Mouse (Mus musculus) midbrain, embryonic 13.5 days (tissue): Measurements from ENCODE around the gene Gp2. TPM values are rescaled to one million over a fixed set of nuclear protein-coding genes. Genes with fewer than 3 reads are reported as not detected.

Source experiments
- ATAC-seq: fragments of 200-750 bp; cut with Nextera tagmentation; 2 replicates; pipeline ENCODE4 v1.8.0; 2017; ENCODE audit warnings: mild to moderate bottlenecking, moderate TSS enrichment, moderate library complexity
- H3K27ac ChIP-seq: fragments of 300-500 bp; sonication (generic); 2 replicates; pipeline ENCODE4 v1.5.1; 2015; ENCODE audit warnings: inconsistent platforms, mild to moderate bottlenecking, moderate library complexity
- H3K27me3 ChIP-seq: fragments of 300-500 bp; sonication (generic); 2 replicates; pipeline ENCODE4 v1.6.1; 2015; ENCODE audit warnings: mild to moderate bottlenecking, inconsistent platforms
- H3K36me3 ChIP-seq: fragments of 300-500 bp; sonication (generic); 2 replicates; pipeline ENCODE4 v1.6.1; 2015; ENCODE audit warnings: mild to moderate bottlenecking, inconsistent platforms
- H3K4me1 ChIP-seq: fragments of 300-500 bp; sonication (generic); replicated peaks from 2 replicates; pipeline ENCODE4 v1.6.1; 2015; ENCODE audit warnings: inconsistent platforms
- H3K4me2 ChIP-seq: fragments of 300-500 bp; sonication (generic); replicated peaks from 2 replicates; pipeline ENCODE4 v1.6.1; 2015; ENCODE audit warnings: moderate library complexity, mild to moderate bottlenecking, inconsistent platforms
- H3K4me3 ChIP-seq: fragments of 300-500 bp; sonication (generic); replicated peaks from 2 replicates; pipeline ENCODE4 v1.5.1; 2015; ENCODE audit warnings: mild to moderate bottlenecking, inconsistent platforms
- H3K9ac ChIP-seq: fragments of 300-500 bp; sonication (generic); replicated peaks from 2 replicates; pipeline ENCODE4 v1.6.1; 2015; ENCODE audit warnings: mild to moderate bottlenecking, inconsistent platforms
- H3K9me3 ChIP-seq: fragments of 300-500 bp; sonication (generic); 2 replicates; pipeline ENCODE4 v1.6.1; 2016; ENCODE audit warnings: mild to moderate bottlenecking, inconsistent platforms
- WGBS: fragments of 180-500 bp; shearing (Covaris S2); methylation state at CpG from one replicate; pipeline ENCODE4 v1.1.7; 2015; 5-methylcytosine and 5-hydroxymethylcytosine counted together
- polyA plus RNA-seq: library from polyadenylated mRNA; unstranded; fragments of >200 nt; fragmentation: Nextera tagmentation; extraction: Ambion mirVana; gene quantifications from 2 replicates; pipeline ENCODE4 v1.2.1, GENCODE M21; 2015

Gene Gp2
- polyA plus RNA-seq, 1 experiment from 2014 or later, result not detected

DNA sequence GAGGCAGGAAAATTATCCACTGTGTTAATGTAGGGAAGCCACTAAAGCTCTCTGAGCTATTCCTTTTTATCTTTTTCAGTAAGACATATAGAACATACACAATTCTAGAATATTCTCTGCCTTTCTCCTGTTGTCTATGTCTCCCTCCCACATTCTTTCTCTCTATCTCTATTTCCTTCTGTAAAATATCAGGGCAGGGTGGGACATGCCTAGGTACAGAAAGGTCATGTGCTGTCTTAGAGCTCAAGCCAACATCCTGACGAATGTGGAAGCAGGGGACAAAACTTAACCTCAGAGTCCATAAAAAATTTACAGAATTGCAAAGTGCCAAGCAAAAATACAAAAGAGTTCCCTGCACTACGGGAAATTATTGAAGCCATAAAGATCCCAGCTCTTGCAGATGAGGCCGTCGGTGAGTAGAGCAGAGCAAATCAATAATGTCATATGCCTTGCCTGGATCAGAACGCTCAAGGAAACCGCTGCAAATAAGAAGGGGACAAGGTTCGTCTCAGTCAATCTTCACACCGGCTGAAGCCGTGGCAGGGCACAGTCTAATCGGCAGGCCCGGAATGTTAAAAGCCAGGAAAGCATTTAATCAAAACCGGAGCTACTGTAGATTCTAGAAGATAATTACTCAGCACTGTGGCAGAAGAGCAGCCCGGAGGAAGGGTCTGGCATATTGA lies 64.9 kb downstream of the Gp2 start:
- Histone ChIP-seq H3K9me3 (no peaks in the 10 kb centered on the region), H3K27ac (no peak overlapping the region), H3K9ac (no peak overlapping the region), H3K4me3 (no peak overlapping the region), H3K4me2 (no peak overlapping the region), H3K27me3 (no peaks in the 10 kb centered on the region), H3K4me1 (no peaks in the 10 kb centered on the region), H3K36me3 (no peaks in the 10 kb centered on the region)
- WGBS, result 73% methylated on average over 13 of the region's 13 CpGs
- no peak for ATAC-seq

Other genes with a start within 250 kb of the Gp2 start
- not detected in 2 replicates for gene Umod, start 20.0 kb upstream of the Gp2 start, polyA plus RNA-seq
- not detected in 2 replicates for gene Acsm5, start 60.2 kb upstream of the Gp2 start, polyA plus RNA-seq
- gene Pdilt, start 64.2 kb upstream of the Gp2 start, polyA plus RNA-seq, result 0.12 and 0.15 TPM in 2 replicates
- not detected in 2 replicates for gene Acsm2, start 95.1 kb upstream of the Gp2 start, polyA plus RNA-seq
- not detected in 2 replicates for gene Acsm1, start 147.7 kb upstream of the Gp2 start, polyA plus RNA-seq
- not detected in 2 replicates for gene Acsm4, start 230.7 kb upstream of the Gp2 start, polyA plus RNA-seq